Mouse (Mus musculus): ENCODE results near the gene Hsf2.
"Not testable (repeated sequence)": the region's sequence is repeated elsewhere in the genome, so short reads cannot be mapped to it uniquely, and the experiment has no call there.

Hsf2 gene

DNA sequence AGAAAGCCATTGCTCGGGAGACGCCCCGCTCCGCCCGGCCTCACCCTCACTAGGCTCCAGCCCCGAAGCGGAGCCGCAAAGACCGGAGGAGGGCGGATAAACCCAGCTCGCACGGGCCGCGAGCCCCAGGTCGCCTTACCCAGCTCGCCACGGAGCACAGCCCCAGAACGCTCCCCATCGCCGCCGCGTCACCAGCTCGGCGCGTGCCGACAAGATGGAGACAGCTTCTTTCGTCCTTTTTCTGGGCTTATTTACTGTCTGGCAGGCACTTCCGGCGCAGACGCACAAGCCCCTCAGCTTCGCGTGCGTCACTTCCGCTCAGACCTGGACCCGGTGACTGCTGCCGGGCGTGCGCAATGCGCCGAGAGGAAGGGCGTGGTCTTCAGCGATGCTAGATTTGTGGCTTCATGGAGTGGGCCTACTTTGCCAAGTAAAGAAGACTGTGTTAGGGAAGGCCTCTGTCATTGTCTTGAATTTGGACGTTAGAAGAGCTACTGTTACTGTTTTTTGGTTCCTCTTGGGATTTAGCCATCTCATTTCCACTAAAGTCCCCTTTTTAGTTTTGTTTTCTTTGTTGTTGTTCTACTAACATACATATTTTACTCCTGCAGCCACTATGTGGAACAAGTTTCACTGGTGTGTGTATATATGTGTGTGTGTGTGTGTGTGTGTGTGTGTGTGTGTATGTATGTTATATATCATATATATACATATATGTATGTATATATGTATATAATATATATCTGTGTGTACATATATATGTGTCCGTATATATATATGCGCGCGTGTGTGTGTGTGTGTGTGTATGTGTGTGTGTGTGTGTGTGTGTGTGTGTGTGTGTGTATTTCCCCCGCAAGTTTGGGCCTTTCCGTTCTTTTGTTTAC, 46.3 kb downstream of the Hsf2 start, which contains the start of gene Serinc1:
Gene Serinc1, minus strand, starts transcription at position 313 of the 884 bp plus-strand sequence.
- peak; percentile 85 to 89 for DNase-seq (ENCODE audit: low spot score in 2 of 2)

DNA sequence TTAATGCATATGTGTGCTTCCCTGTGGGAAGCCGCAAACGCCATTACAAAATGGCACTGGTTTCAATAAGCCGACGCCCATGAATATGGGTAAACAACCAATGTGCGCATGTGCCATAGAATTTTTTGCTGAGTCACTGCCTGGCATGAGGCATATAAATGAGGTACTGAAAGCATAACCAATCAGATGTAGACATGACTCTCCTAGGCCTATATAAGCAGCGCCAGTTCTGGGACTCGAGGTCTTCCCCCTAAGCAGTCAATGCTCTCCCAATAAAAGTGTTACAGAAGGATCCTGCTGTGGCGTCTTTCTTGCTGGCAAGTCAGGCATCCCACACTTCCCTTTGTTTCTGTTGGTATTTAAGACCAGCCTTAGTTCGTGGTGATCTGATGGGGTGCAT, 57.7 kb downstream of the Hsf2 start:
- DNase-seq (ENCODE audit: low spot score in 2 of 2): not testable (repeated sequence)

DNA sequence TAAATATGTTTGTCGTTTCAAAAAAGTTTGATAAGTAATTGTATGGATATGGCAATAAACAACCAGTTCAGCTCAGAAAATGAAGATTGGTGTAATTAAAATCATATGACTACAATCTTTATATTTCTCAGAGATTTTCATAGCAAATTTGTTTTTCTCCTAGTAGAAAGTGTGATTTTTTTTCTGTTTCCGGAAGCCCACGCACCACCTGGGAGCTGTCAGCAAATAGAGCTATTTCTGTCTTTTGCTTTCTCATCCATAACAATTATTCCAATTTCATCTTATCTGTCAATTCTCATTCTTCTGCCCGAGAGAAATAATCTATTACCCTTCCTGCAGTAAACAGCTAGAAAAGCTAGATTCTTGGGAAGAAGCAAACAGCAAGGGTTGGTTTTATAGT, 63.4 kb downstream of the Hsf2 start:
- DNase-seq (ENCODE audit: low spot score in 2 of 2): no peak

DNA sequence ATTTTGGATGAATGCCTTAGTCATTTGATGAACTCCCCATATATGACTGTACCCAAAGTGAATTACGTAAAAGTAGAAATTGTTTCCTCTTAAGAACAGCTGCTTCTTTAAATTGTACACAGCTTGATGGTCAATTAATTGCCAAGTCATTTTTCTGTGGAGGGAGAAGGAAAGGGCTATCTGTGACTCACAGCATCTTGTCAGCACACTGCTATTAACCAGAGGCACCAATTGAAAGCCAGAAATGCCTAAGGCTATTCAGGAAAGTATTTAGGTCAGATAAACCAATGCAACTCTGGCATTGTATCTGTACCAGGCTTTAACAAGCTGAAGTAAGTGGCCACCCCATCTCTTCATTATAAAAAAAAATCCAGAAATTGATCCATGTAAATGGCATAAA, 67.5 kb downstream of the Hsf2 start:
- no peak for DNase-seq (ENCODE audit: low spot score in 2 of 2)

DNA sequence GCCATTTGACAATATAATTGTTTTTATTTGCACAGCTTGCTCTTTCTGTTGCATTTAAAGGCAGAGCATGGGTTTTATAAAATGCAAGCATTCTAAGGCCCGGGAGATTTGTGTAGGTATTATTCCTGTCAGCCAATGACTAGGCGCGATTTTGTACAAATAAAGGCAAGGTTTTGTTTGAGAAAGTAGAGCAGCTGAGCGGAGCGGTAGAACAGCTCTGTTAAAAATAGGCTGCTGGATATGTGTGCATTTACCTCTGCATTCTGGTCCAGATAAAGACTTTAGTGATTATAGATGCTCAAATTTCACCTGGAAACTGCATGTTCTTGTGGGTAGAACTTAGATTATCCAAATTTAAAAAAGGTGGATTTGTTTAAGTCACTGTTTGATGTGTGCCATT, 71.4 kb downstream of the Hsf2 start:
- no peak for DNase-seq (ENCODE audit: low spot score in 2 of 2)

All from frontal cortex, postnatal 25 days (tissue).